Mouse (Mus musculus) bone marrow macrophage, adult 2 months (primary cell): ENCODE measurements around the gene Parp11. TPM values are rescaled to one million over a fixed set of nuclear protein-coding genes. Genes with fewer than 3 reads are reported as not detected.

Source experiments
- H3K27ac ChIP-seq: 2 replicates; pipeline ENCODE4 v1.5.1; 2012; ENCODE audit warnings: low read depth, low read length; ENCODE audit not compliant: insufficient read depth
- H3K4me1 ChIP-seq: 2 replicates; pipeline ENCODE4 v1.6.1; 2012; ENCODE audit warnings: low read length; ENCODE audit not compliant: control insufficient read depth, insufficient read depth
- H3K4me3 ChIP-seq: 2 replicates; pipeline ENCODE4 v1.5.1; 2012; ENCODE audit warnings: mild to moderate bottlenecking, low read length, moderate library complexity; ENCODE audit not compliant: insufficient read depth
- CTCF ChIP-seq: IDR thresholded peaks from 2 replicates; pipeline ENCODE4 v1.5.1; 2012; ENCODE audit warnings: low read depth, mild to moderate bottlenecking, low read length, moderate library complexity
- POLR2A ChIP-seq: IDR thresholded peaks from 2 replicates; pipeline ENCODE4 v1.6.1; 2012; ENCODE audit warnings: mild to moderate bottlenecking, low read depth, low read length, borderline replicate concordance
- polyA plus RNA-seq: library from polyadenylated mRNA; stranded (reverse); fragments of >200 nt; gene quantifications from 2 replicates; pipeline ENCODE4 v1.2.4, GENCODE M21; 2012; ENCODE audit not compliant: missing spikeins, insufficient read depth, insufficient read length

Gene Parp11
- polyA plus RNA-seq, 1 experiment: 37.5 TPM

DNA sequence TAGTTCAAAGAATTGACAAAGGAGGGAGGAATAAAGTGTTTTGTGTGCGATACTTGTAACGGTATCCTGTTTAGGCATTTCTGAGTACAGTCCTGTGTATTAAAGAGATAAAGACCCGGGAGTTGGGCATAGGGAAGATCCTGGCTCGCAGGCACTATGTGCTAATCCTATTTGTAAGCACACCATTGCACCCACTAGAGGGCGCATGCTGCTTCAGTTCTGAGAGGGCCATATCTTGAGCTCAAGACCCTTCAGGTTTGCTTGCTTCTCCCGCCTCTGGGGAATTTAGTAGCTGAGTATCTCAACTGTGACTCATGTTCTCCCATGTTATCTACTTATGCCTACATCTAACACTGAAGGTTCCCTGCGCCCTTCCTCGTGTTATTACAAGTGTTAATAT, 77.8 kb downstream of the Parp11 start:
- Histone ChIP-seq H3K4me1 (no peaks in the 10 kb centered on the region), H3K4me3 (no peak overlapping the region), H3K27ac (no peak overlapping the region)
- TF ChIP-seq CTCF (peak; percentile 62), POLR2A (no peak)

DNA sequence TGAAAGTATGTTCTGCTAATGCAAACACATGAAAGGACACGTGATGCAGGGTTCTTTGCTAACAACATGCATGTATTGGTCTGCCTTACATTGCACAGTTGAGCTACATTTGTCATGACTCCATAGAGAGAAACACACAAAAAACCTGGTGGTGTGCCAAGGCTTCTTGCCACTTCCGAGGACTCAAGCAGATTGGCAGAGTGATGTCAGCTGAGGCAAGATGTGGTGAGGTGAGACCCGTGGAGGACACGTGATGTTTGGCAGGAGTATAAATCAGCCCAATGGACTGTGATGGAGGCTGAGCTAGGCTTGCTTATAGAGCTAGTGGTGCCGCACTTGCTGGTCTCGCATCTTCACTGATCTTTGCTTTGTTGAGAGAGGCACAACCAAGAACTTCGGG, 82.0 kb downstream of the Parp11 start:
- H3K4me3 ChIP-seq: no peak overlapping the region
- TF ChIP-seq CTCF (no peak), POLR2A (no peak)
- H3K4me1 ChIP-seq: no peaks in the 10 kb centered on the region
- no peak overlapping the region for H3K27ac ChIP-seq

DNA sequence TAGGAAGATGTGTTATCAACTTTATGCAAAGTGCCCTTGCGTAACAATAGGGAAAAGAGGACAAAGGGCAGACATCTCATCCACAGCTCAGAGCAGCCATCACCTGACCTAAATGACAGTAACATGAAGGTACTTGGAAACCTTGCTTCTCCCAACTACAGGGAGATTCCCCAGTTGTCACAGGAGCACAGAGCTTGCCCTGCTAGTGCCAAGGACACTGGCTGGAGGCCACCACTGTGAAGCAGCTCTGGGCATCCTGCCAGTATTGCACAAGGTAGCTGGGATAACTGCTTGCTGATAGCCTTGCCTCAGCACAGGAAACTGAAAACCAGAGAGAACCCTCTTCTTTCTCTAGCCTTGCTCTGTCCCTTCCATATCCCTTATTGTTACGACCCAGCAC, 82.8 kb downstream of the Parp11 start:
- TF ChIP-seq POLR2A (no peak), CTCF (no peak)
- Histone ChIP-seq H3K4me3 (no peak overlapping the region), H3K27ac (no peak overlapping the region), H3K4me1 (no peaks in the 10 kb centered on the region)

DNA sequence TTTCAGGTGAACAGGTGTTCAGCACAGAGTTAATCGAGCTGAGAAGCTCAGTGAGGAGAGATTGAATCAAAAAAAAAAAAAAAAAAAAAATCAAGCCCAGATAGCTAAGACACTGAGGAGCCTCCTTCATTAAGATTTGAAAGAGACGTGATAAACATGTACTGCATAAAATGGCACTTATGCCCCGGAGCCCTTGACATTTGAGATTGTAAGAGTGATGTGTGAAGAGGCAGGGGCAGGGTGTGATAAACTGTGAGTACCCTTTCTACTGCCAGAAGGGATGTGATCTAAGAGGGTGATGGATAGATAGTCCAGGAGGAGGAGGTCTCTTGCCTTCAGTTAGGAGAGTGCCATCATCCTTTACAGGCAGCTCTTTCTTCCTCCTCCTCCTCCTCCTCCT, 83.6 kb downstream of the Parp11 start:
- H3K27ac ChIP-seq: no peak overlapping the region
- no peaks in the 10 kb centered on the region for H3K4me1 ChIP-seq
- TF ChIP-seq CTCF (no peak), POLR2A (no peak)
- no peak overlapping the region for H3K4me3 ChIP-seq

DNA sequence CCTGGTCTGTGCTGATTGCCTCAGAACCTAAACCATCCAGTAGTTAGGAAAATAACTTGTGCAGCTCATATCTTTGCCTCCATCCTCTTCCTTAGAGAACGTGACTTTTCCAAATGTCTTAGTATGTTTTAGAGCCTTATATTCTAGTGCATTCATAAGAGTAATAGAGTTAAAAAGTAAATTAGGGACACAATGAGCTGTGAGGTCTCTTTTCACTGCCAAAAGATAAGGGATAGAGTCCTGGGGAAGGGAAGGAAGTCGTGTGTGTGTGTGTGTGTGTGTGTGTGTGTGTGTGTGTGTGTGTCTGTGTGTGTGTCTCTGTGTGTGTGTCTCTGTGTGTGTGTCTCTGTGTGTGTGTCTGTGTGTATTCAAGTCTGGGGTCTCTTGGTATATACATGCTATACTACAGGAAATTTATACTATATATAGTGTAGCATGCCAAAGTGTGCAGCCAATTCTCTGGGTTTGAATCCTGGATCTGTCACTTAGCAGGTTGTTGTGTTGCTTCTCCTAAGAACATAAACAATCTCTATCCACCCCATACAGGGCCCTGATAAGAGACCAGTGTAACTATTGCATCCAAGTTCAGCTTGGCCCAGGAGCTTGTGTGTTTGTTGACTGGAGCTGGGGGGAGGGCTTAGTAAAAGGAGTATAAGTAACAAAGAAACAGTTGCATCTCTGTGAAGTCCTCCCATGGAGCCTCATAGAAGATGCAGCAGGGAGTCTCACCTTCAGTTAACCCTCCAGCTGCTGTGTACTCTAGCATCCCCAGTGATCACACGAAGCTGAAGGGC, 85.0 kb downstream of the Parp11 start:
- Histone ChIP-seq H3K4me3 (no peak overlapping the region), H3K27ac (no peak overlapping the region), H3K4me1 (no peaks in the 10 kb centered on the region)
- TF ChIP-seq CTCF: no peak
- no peak for TF ChIP-seq POLR2A

DNA sequence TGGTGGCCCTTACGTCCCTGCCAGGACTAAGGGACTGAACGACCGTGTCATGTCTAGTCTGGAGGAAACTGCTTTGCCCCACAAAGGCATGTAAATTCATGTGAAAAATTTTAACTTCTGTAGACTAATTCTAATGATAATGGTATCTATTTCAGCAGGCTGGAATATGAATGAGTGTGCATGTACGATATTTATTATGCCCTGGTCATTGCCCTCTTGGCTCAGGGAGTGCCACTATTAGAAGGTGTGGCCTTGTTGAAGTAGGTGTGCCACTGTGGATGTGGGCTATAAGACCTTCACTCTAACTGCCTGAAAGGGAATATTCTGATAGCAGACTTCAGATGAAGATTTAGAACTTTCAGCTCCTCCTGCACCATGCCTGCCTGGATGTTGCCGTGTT, 85.7 kb downstream of the Parp11 start:
- Histone ChIP-seq H3K4me3 (no peak overlapping the region), H3K4me1 (no peaks in the 10 kb centered on the region), H3K27ac (no peak overlapping the region)
- TF ChIP-seq POLR2A (no peak), CTCF (no peak)

DNA sequence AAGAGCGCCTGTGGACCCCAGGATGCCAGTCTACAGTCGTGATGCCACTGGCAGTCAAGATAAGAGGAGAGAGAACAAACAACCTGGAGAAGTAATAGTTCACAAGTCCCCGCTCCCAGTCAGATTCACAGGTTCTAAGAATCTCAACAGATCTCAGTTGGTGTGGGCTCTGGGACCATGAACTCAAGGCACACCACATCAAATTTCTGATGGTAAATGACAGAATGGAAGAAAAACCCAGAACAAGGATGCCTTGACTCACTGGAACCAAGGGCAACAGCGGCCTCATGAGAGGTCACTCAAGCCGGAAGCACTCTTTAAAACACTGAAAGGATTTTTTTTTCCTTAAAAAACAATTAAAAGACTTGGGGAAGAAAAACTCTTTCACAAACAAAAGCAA, 87.1 kb downstream of the Parp11 start:
- H3K27ac ChIP-seq: no peak overlapping the region
- H3K4me3 ChIP-seq: no peak overlapping the region
- TF ChIP-seq POLR2A (no peak), CTCF (no peak)
- no peaks in the 10 kb centered on the region for H3K4me1 ChIP-seq

DNA sequence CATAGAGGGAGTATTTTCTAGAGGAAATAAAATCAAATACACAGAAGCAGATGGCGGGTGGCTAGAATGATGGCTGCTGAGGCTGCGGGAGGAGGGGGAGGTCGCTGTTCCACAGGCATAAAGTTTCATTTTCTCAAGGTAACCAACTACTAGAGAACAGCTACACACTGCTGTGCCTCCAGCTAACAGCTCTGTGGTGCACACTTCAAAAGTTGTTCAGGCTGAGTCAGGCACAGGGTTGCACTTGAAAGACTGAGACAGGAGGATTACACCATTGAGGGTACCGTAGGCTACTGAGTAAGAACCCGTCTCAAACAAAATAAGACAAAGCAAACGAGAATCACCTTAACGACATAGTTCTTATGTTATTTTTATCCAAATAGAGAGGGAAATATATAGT, 90.4 kb downstream of the Parp11 start:
- TF ChIP-seq CTCF: no peak
- Histone ChIP-seq H3K4me1 (no peaks in the 10 kb centered on the region), H3K4me3 (no peak overlapping the region), H3K27ac (no peak overlapping the region)

DNA sequence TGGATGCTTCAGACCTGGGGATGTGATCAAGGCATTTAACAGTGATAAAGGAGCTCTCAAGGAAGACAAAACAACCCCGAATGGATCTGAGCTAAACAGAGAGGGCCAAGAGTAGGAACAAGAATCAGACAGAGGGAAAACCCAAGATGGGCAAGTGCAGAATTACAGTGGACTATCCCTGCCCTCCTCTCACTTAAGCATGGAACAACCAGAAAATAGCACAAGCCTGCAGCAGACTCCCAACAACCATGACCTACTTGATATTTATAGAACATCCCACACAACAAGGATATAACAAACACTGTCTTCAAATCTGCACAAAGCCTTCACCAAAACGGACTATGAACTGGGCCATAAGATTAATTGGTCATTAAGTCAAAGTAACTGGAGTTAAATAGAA, 91.5 kb downstream of the Parp11 start:
- Histone ChIP-seq H3K4me1 (no peaks in the 10 kb centered on the region), H3K27ac (no peak overlapping the region), H3K4me3 (no peak overlapping the region)
- TF ChIP-seq POLR2A: no peak
- no peak for TF ChIP-seq CTCF

DNA sequence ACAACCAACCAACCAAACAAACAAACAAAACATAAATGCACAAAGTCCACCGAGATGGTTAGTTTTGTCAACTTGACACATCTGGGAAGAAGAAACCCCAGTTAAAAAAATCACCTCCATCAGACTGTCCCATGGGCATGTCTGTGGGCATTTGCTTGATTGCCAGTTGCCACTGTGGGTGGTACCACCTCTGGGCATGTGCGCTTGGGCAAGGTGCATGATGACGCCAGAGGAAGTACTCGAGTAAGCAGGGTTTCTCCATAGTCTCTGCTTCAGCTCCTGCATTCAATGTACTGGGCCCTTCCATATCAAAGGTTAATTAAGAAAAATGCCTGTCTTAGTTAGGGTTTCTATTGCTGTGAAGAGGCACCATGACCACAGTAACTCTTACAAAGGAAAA, 92.6 kb downstream of the Parp11 start:
- Histone ChIP-seq H3K27ac (no peak overlapping the region), H3K4me3 (no peak overlapping the region), H3K4me1 (no peaks in the 10 kb centered on the region)
- no peak for TF ChIP-seq CTCF

DNA sequence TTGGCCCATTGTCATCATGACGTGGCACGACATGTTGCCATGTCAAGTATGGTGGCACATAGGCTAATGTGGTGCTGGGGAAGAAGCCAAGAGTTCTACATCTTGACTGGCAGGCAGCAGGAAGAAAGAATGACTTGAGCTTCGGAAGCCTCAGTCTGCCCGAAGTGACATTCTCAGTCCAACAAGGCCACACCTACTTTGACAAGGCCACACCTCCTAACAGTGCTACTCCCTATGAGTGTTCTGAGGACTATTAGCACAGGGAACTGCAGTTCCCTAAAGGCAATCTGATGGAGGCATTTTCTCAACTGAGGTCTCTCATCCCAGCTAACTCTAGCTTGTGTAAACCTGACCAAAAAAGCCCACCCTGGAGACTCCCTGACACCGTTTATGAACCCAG, 93.0 kb downstream of the Parp11 start:
- TF ChIP-seq POLR2A: no peak
- no peak for TF ChIP-seq CTCF
- Histone ChIP-seq H3K4me3 (no peak overlapping the region), H3K27ac (no peak overlapping the region), H3K4me1 (no peaks in the 10 kb centered on the region)
